Mouse (Mus musculus) hindbrain, embryonic 14.5 days (tissue): ENCODE data around the gene Ddn. TPM values are rescaled to one million over a fixed set of nuclear protein-coding genes. Genes with fewer than 3 reads are reported as not detected.

ENCODE experiments used
- ATAC-seq: fragments of 200-750 bp; cut with Nextera tagmentation; 2 replicates; pipeline ENCODE4 v1.8.0; 2017; ENCODE audit warnings: moderate number of reproducible peaks, mild to moderate bottlenecking, moderate TSS enrichment, moderate library complexity; ENCODE audit not compliant: low FRiP score
- DNase-seq: peaks from one replicate; pipeline ENCODE4 v3.0.0-alpha.2; 2015; ENCODE audit warnings: low spot score
- H3K27ac ChIP-seq: fragments of 300-500 bp; sonication (generic); 2 replicates; pipeline ENCODE4 v1.5.1; 2014; ENCODE audit warnings: mild to moderate bottlenecking, moderate library complexity
- H3K27me3 ChIP-seq: fragments of 300-500 bp; sonication (generic); 2 replicates; pipeline ENCODE4 v1.6.1; 2014; ENCODE audit warnings: mild to moderate bottlenecking, low read length, mixed read lengths; ENCODE audit not compliant: control insufficient read depth, insufficient read depth
- H3K36me3 ChIP-seq: fragments of 300-500 bp; sonication (generic); replicated peaks from 2 replicates; pipeline ENCODE4 v1.6.1; 2014; ENCODE audit not compliant: control insufficient read depth, insufficient read depth
- H3K4me1 ChIP-seq: fragments of 300-500 bp; sonication (generic); replicated peaks from 2 replicates; pipeline ENCODE4 v1.6.1; 2014; ENCODE audit warnings: antibody characterized with exemption, low read length, mixed read lengths; ENCODE audit not compliant: control insufficient read depth, insufficient read depth
- H3K4me2 ChIP-seq: fragments of 300-500 bp; sonication (generic); replicated peaks from 2 replicates; pipeline ENCODE4 v1.6.1; 2014; ENCODE audit warnings: mild to moderate bottlenecking, moderate library complexity
- H3K4me3 ChIP-seq: fragments of 300-500 bp; sonication (generic); replicated peaks from 2 replicates; pipeline ENCODE4 v1.5.1; 2014; ENCODE audit warnings: mild to moderate bottlenecking, low read length
- H3K9ac ChIP-seq: fragments of 300-500 bp; sonication (generic); 2 replicates; pipeline ENCODE4 v1.6.1; 2014
- H3K9me3 ChIP-seq: fragments of 300-500 bp; sonication (generic); 2 replicates; pipeline ENCODE4 v1.6.1; 2016; ENCODE audit warnings: low read length; ENCODE audit not compliant: control insufficient read depth
- WGBS: fragments of 180-500 bp; shearing (Covaris S2); extraction: QIAGEN DNeasy Blood & Tissue Kit; methylation state at CpG from one replicate; pipeline ENCODE4 v1.1.7; 2014; 5-methylcytosine and 5-hydroxymethylcytosine counted together
- polyA plus RNA-seq: library from polyadenylated mRNA; unstranded; fragments of >200 nt; fragmentation: Nextera tagmentation; extraction: Ambion mirVana; gene quantifications from 2 replicates; pipeline ENCODE4 v1.2.1, GENCODE M21; 2014

Gene Ddn
- polyA plus RNA-seq, 1 experiment from 2014 or later: 0.64 TPM

DNA sequence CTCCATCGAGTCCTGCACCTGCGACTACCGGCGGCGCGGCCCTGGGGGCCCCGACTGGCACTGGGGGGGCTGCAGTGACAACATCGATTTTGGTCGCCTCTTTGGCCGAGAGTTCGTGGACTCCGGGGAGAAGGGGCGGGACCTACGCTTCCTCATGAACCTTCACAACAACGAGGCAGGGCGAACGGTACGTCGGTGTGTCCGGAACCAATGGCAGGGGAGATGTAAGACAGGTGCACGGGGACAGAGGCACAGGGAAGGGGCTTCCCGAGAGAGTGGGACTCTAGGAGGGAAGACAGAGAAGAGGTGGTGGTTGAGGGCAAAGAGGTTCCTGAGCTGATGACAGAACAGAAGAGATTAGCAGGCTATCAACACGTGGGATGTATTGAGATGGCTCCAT is 17.5 kb downstream of the Ddn start:
- DNase-seq (no peak), ATAC-seq (no peak)
- Histone ChIP-seq H3K36me3 (no peaks in the 10 kb centered on the region), H3K27ac (no peak overlapping the region), H3K4me2 (peak overlapping the region; percentile 62; the same call in 1 of the 2 replicates), H3K9me3 (no peaks in the 10 kb centered on the region), H3K9ac (no peak overlapping the region), H3K27me3 (peaks cover 99% of the 10 kb centered on the region), H3K4me3 (peak overlapping the region; percentile 34; the same call in 1 of the 2 replicates), H3K4me1 (peaks cover 4% of the 10 kb centered on the region)
- 1% methylated on average over 23 of the region's 23 CpGs for WGBS

DNA sequence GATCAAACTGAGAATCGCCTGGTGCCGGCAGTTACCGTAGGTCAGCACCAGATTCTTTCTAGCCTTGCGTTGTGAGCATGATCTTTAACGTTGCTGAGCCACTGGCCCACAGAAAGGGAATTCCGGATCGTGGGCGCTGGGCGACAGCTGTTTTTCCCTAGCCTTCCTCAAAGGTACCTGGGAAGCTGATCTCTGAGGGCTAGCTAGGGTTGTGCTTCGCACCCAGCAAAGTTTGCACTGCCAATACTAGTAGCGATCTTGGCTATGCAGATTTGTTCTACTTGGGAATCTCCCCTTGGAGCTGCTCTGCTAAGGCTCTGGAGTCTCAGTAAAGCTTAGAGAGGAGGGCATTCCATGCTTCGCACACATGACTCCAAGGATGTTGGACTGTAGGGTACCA is 18.1 kb downstream of the Ddn start:
- H3K4me3 ChIP-seq: peak overlapping the region; percentile 34
- peak overlapping the region; percentile 62 for H3K4me2 ChIP-seq
- no peak for DNase-seq
- H3K27ac ChIP-seq: no peak overlapping the region
- no peaks in the 10 kb centered on the region; the same call in 1 of the 2 replicates for H3K4me1 ChIP-seq
- H3K27me3 ChIP-seq: peaks cover 98% of the 10 kb centered on the region
- H3K36me3 ChIP-seq: no peaks in the 10 kb centered on the region
- H3K9me3 ChIP-seq: no peaks in the 10 kb centered on the region
- H3K9ac ChIP-seq: no peak overlapping the region
- no peak for ATAC-seq
- WGBS: 1% methylated on average over 12 of the region's 12 CpGs

DNA sequence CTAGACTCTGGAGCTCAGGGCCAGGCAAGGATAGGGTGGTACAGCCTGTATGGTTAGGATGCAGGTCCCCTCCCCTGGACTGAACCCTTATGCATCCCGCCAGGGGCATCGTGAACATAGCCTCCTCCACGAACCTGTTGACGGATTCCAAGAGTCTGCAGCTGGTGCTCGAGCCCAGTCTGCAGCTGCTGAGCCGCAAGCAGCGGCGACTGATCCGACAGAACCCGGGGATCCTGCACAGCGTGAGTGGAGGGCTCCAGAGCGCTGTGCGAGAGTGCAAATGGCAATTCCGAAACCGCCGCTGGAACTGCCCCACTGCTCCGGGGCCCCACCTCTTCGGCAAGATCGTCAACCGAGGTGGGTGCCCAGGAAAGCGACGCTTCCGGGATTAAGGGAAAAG is 18.5 kb downstream of the Ddn start:
- peak overlapping the region; percentile 62 for H3K4me2 ChIP-seq
- H3K36me3 ChIP-seq: no peaks in the 10 kb centered on the region
- DNase-seq (no peak), ATAC-seq (no peak)
- peaks cover 93% of the 10 kb centered on the region for H3K27me3 ChIP-seq
- H3K9me3 ChIP-seq: no peaks in the 10 kb centered on the region
- H3K4me3 ChIP-seq: peak overlapping the region; percentile 34
- H3K4me1 ChIP-seq: no peaks in the 10 kb centered on the region; the same call in 1 of the 2 replicates
- 0 out of 2 replicates have a peak overlapping the region, but pooled peaks have one; percentile 7 for H3K9ac ChIP-seq
- no peak overlapping the region for H3K27ac ChIP-seq
- under 1% methylated on average over 23 of the region's 23 CpGs for WGBS

DNA sequence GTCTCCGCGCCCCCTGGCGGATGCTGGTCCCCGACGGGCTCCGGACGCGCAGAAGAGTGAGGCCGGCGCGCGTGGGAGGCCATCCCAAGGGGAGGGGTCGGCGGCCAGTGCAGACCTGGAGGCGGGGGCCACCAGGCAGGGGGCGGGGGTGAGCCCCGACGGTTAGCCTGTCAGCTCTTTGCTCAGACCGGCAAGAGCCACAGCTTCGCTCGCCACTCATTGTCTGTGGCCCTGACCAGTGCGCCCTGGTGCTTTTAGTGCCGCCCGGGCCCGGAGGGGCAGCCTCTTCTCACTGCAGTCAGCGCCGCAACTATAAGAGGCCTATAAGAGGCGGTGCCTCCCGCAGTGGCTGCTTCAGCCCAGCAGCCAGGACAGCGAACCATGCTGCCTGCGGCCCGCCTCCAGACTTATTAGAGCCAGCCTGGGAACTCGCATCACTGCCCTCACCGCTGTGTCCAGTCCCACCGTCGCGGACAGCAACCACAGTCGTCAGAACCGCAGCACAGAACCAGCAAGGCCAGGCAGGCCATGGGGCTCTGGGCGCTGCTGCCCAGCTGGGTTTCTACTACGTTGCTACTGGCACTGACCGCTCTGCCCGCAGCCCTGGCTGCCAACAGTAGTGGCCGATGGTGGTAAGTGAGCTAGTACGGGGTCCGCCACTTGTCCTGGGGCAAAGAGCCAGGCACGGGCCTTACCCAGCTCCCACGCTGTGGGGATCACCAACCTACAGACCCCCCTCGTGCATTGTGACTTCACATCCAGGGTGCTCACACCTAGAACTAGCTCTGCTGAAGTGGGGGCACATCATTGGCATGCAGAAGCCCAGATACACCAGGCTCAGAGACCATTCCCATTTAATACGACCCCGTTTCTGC is 19.4 kb downstream of the Ddn start, which contains the start of gene Wnt1:
Wnt1 (plus strand) TSS at position 197 of the 875 bp plus-strand sequence.
- Histone ChIP-seq H3K4me1 (no peaks in the 10 kb centered on the region; the same call in 1 of the 2 replicates), H3K27me3 (peaks cover 88% of the 10 kb centered on the region), H3K4me2 (peak within 1 kb of the TSS; percentile 62), H3K36me3 (no peaks in the 10 kb centered on the region), H3K27ac (no peak within 1 kb of the TSS), H3K9me3 (no peaks in the 10 kb centered on the region), H3K9ac (0 out of 2 replicates have a peak within 1 kb of the TSS, but pooled peaks have one; percentile 7), H3K4me3 (peak within 1 kb of the TSS; percentile 34)
- ATAC-seq: 0 out of 2 replicates have a peak, but pooled peaks have one; percentile 23
- DNase-seq: no peak
- WGBS: 3% methylated on average over 47 of the region's 51 CpGs

DNA sequence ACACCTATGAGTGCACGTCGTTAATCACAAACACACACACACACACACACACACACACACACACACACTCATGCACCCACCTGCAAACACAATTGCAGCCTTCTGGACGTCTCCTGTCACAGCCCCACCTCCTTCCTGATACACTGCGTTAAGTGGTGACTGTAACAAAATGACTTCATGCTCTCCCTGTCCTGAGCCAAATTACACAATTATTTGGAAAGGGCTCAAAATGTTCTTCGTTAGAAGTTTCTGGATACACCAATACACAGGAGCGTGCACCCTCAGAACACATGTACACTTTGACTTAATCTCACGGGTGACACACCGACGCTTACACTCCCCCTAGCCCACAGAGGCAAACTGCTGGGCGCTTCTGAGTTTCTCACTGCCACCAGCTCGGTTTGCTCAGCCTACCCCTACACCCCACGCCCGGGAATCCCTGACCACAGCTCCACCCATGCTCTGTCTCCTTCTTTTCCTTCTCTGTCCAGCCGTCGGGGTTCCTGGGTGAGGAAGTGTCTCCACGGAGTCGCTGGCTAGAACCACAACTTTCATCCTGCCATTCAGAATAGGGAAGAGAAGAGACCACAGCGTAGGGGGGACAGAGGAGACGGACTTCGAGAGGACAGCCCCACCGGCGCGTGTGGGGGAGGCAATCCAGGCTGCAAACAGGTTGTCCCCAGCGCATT is 20.2 kb downstream of the Ddn start:
- Histone ChIP-seq H3K27me3 (peaks cover 80% of the 10 kb centered on the region), H3K27ac (no peak overlapping the region), H3K9me3 (no peaks in the 10 kb centered on the region), H3K36me3 (no peaks in the 10 kb centered on the region), H3K4me3 (0 out of 2 replicates have a peak overlapping the region, but pooled peaks have one; percentile 34), H3K4me2 (no peak overlapping the region), H3K4me1 (no peaks in the 10 kb centered on the region; the same call in 1 of the 2 replicates), H3K9ac (no peak overlapping the region)
- ATAC-seq (no peak), DNase-seq (no peak)
- WGBS: 9% methylated on average over 24 of the region's 24 CpGs

DNA sequence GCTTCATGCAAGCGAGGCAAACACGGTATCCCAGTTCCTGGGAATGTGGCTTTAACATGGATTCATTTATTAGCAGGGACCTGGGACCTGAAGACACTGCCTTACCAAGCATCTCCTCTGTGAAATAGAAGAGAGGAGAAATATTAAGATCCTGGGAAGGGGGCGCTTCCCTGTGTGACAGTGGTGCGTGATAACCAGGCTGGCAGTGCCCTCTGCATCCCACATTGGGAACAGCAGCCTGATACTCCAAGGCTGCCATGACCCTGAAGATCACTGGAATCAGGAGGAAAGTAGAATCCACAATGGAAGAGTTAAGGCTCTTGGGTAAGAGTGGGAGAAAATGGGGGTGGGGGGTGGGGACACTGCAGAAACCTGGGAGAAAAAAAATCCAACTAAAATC is 21.4 kb downstream of the Ddn start:
- no peaks in the 10 kb centered on the region for H3K9me3 ChIP-seq
- no peak overlapping the region for H3K9ac ChIP-seq
- peaks cover 72% of the 10 kb centered on the region for H3K27me3 ChIP-seq
- DNase-seq: no peak
- 28% methylated on average over 4 of the region's 4 CpGs for WGBS
- H3K27ac ChIP-seq: no peak overlapping the region
- no peak for ATAC-seq
- H3K4me1 ChIP-seq: no peaks in the 10 kb centered on the region; the same call in 1 of the 2 replicates
- H3K4me3 ChIP-seq: no peak overlapping the region
- H3K4me2 ChIP-seq: no peak overlapping the region
- H3K36me3 ChIP-seq: no peaks in the 10 kb centered on the region

DNA sequence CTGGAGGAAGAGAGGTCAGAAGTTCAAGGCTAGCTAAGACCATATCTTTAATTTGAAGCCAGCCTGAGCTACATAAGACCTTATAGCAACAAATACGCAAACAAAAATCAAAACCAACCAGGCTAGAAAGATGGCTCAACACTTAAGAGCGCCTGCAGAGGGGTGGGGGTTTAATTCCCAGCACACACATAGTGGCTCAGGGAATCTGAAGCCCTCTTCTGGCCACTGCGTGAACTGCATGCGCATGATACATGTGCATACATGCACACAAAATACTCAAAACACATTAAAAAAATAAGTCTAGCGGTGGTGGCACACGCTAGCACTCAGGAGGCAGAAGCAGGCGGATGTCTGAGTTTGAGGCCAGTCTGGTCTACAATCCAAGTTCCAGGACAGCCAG is 23.5 kb downstream of the Ddn start:
- DNase-seq (no peak), ATAC-seq (no peak)
- WGBS: 40% methylated on average over 7 of the region's 7 CpGs
- Histone ChIP-seq H3K9me3 (no peaks in the 10 kb centered on the region), H3K4me3 (no peak overlapping the region), H3K36me3 (no peaks in the 10 kb centered on the region), H3K27me3 (peaks cover 70% of the 10 kb centered on the region), H3K4me2 (no peak overlapping the region), H3K4me1 (no peaks in the 10 kb centered on the region), H3K27ac (no peak overlapping the region), H3K9ac (no peak overlapping the region)

DNA sequence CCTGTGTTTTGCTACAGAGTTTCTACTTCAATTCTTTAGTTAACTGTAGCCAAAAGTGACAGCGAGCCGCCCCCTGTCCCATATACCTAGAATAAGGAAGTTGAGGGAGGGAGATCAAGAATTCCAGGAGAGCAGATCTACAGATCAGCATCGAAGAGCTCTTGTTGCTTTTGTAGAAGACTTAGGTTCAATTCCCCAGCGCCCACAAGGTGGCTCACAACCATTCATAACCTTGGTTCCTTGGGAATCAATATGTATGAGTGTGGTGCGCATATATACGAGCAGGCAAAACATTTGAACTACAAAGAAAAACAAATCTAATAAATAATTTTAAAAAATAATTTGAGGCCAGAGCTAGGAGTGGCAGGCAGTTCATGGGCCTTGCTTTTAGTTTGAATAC is 28.1 kb downstream of the Ddn start:
- Histone ChIP-seq H3K27ac (no peak overlapping the region), H3K4me1 (peaks cover 22% of the 10 kb centered on the region), H3K4me2 (no peak overlapping the region), H3K4me3 (no peak overlapping the region), H3K27me3 (peaks cover 72% of the 10 kb centered on the region), H3K36me3 (no peaks in the 10 kb centered on the region), H3K9me3 (no peaks in the 10 kb centered on the region), H3K9ac (no peak overlapping the region)
- DNase-seq (no peak), ATAC-seq (no peak)
- 25% methylated on average over 6 of the region's 6 CpGs for WGBS

DNA sequence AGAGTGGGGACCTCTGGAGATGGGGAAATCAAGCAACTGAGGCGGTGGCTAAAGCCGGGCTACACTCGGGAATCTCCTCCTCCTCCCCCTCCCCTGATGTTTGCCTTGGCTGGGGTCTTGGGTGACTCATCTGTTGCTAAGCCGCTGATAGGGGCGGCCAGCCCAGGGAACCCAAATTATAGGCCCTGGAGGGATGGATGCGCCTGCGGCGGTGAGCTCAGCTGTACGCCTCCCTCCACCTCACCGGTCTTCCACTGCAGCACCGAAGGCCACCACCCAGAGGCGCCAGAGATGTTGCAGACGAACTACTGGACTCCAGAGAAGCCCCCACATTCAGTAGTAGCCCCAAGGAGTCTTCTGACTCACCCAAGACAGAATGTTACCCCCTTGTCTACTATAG is 28.7 kb downstream of the Ddn start:
- no peak for DNase-seq
- 4% methylated on average over 13 of the region's 13 CpGs for WGBS
- Histone ChIP-seq H3K27me3 (peaks cover 78% of the 10 kb centered on the region), H3K4me3 (no peak overlapping the region), H3K9ac (no peak overlapping the region), H3K4me2 (no peak overlapping the region), H3K9me3 (no peaks in the 10 kb centered on the region), H3K36me3 (no peaks in the 10 kb centered on the region), H3K4me1 (peaks cover 24% of the 10 kb centered on the region), H3K27ac (no peak overlapping the region)
- ATAC-seq: 0 out of 2 replicates have a peak, but pooled peaks have one; percentile 8
